ENCODE assay signal across 9 mouse cellular contexts in genomic region chr10:79936911-79937441, GRCm38 (mm10). TPM values are rescaled to one million over a fixed set of nuclear protein-coding genes. Genes with fewer than 3 reads are reported as not detected.
A peak's percentile ranks its signal among the peaks of the same experiment; 100 is the strongest.
DNase-seq lines count a peak whose midpoint lies in the region; ATAC-seq and TF ChIP-seq lines count a peak whose summit lies in the region.
"Had no signal": no experiment of that assay in that cellular context is flagged by ENCODE, and none has a peak within 500 bp of the region (broad histone marks: within the 10 kb centered on the region; RNA-seq: fewer than 3 reads in every experiment).

No protein-coding gene starts in this region.

- TF ChIP-seq POLR2A in limb, embryonic 14.5 days (IDR thresholded peaks at IDR 0.05; ENCODE audit: borderline replicate concordance, extremely low read depth, insufficient read depth, insufficient read length), result no peak

- intact Hi-C loops in heart, postnatal 25 days (cut with DNase I), result no loop called here
- intact Hi-C loops in left cerebral cortex, postnatal 14 days (cut with DNase I), result no loop called here

- H3K27me3 ChIP-seq in embryonic facial prominence, embryonic 15.5 days, result no peaks in the 10 kb centered on the region
- H3K27me3 ChIP-seq in limb, embryonic 14.5 days (ENCODE audit: control insufficient read depth, insufficient read depth, low read length), result no peaks in the 10 kb centered on the region
- H3K27me3 ChIP-seq: embryonic facial prominence, embryonic 12.5 days had no signal

- peak; percentile 92 for DNase-seq in CD4-positive, CD25-positive, alpha-beta regulatory T cell, adult 2 months (ENCODE audit: low read depth, low spot score)
- DNase-seq in adrenal gland, adult (ENCODE audit: inconsistent age in 2 of 2, low spot score in 1 of 2), result peak; percentile 91 to 97
- peak; percentile 63 for DNase-seq in heart, postnatal 25 days (ENCODE audit: low spot score)
- DNase-seq in limb, embryonic 14.5 days (ENCODE audit: low spot score), result no peak
- peak; percentile 62 to 71 for DNase-seq in thymus, postnatal 36 days
- no peak for DNase-seq in left cerebral cortex, postnatal 14 days (ENCODE audit: low spot score in 2 of 2)

- 49% methylated on average over 27 of the region's 27 CpGs for WGBS in embryonic facial prominence, embryonic 15.5 days
- 68% methylated on average over 25 of the region's 27 CpGs for WGBS in limb, embryonic 14.5 days

- H3K27ac ChIP-seq in embryonic facial prominence, embryonic 15.5 days (replicated peaks), result peak overlapping the region; percentile 56; the same call in 1 of the 2 replicates
- 0 out of 2 replicates have a peak overlapping the region, but pooled peaks have one; percentile 22 for H3K27ac ChIP-seq in limb, embryonic 14.5 days (replicated peaks; ENCODE audit: low read depth, low read length)
- H3K27ac ChIP-seq: embryonic facial prominence, embryonic 12.5 days had no signal

- ATAC-seq in embryonic facial prominence, embryonic 15.5 days (ENCODE audit: insufficient number of reproducible peaks, low FRiP score, low TSS enrichment, low read depth), result 0 out of 2 replicates have a peak, but pooled peaks have one; percentile 5
- ATAC-seq in limb, embryonic 14.5 days (ENCODE audit: low FRiP score, low read depth), result no peak
- ATAC-seq in monocyte, adult 5-6 weeks (replicated peaks; ENCODE audit: insufficient number of reproducible peaks, low FRiP score, low TSS enrichment, poor library complexity, severe bottlenecking), result peak; percentile 57

- H3K9me3 ChIP-seq in embryonic facial prominence, embryonic 15.5 days (replicated peaks), result no peaks in the 10 kb centered on the region
- H3K9me3 ChIP-seq in limb, embryonic 14.5 days (ENCODE audit: control insufficient read depth, low read length), result no peaks in the 10 kb centered on the region
- H3K9me3 ChIP-seq: embryonic facial prominence, embryonic 12.5 days had no signal

- H3K9ac ChIP-seq in embryonic facial prominence, embryonic 15.5 days, result no peak overlapping the region
- H3K9ac ChIP-seq in limb, embryonic 14.5 days (ENCODE audit: low read depth, low read length, severe bottlenecking), result no peak overlapping the region
- H3K9ac ChIP-seq: embryonic facial prominence, embryonic 12.5 days had no signal

- no peak overlapping the region for H3K4me3 ChIP-seq in embryonic facial prominence, embryonic 15.5 days (replicated peaks)
- H3K4me3 ChIP-seq in limb, embryonic 14.5 days (replicated peaks; ENCODE audit: low read length), result no peak overlapping the region
- H3K4me3 ChIP-seq: embryonic facial prominence, embryonic 12.5 days had no signal

- H3K36me3 ChIP-seq in embryonic facial prominence, embryonic 15.5 days, result peaks cover 37% of the 10 kb centered on the region
- peaks cover 49% of the 10 kb centered on the region for H3K36me3 ChIP-seq in limb, embryonic 14.5 days (ENCODE audit: control insufficient read depth, insufficient read depth, low read length)

- peaks cover 70% of the 10 kb centered on the region for H3K4me1 ChIP-seq in embryonic facial prominence, embryonic 15.5 days
- peaks cover 27% of the 10 kb centered on the region for H3K4me1 ChIP-seq in limb, embryonic 14.5 days (ENCODE audit: control insufficient read depth, insufficient read depth, low read length)

- H3K4me2 ChIP-seq in embryonic facial prominence, embryonic 15.5 days (replicated peaks), result 0 out of 2 replicates have a peak overlapping the region, but pooled peaks have one; percentile 4
- no peak overlapping the region for H3K4me2 ChIP-seq in limb, embryonic 14.5 days (replicated peaks; ENCODE audit: low read depth, low read length, severe bottlenecking)
- H3K4me2 ChIP-seq: embryonic facial prominence, embryonic 12.5 days had no signal

RNA-seq across cellular contexts. Expression of gene Arid3a, which starts 10.1 kb away (rescaled TPM):
- 6.6 and 7.0 TPM in 2 replicates for polyA plus RNA-seq in embryonic facial prominence, embryonic 15.5 days (2015; fragmentation: Nextera tagmentation; extraction: Ambion mirVana)
- 1 to 10 TPM; 1.9 to 2.0 TPM for total RNA-seq in heart, postnatal 25 days (2021)
- polyA plus RNA-seq in limb, embryonic 14.5 days (2012; rRNA removed), result 8.6 and 12.6 TPM in 2 replicates
- 4.8 and 5.0 TPM in 2 replicates for polyA plus RNA-seq in limb, embryonic 14.5 days (2014; fragmentation: Nextera tagmentation; extraction: Ambion mirVana)
- 35.3 to 38.9 TPM (median 36.8 TPM) in 3 replicates for total RNA-seq in monocyte, adult 5-6 weeks (2017)
- total RNA-seq in left cerebral cortex, postnatal 14 days (2021), result 1 to 10 TPM; 5.4 to 7.0 TPM

RNA-seq across cellular contexts. Expression of gene R3hdm4, which starts 16.0 kb away (rescaled TPM):
- polyA plus RNA-seq in embryonic facial prominence, embryonic 15.5 days (2015; fragmentation: Nextera tagmentation; extraction: Ambion mirVana), result 179 and 181 TPM in 2 replicates
- total RNA-seq in heart, postnatal 25 days (2021), result 10 to 100 TPM; 81.1 to 82.9 TPM
- 158 and 219 TPM in 2 replicates for polyA plus RNA-seq in limb, embryonic 14.5 days (2012; rRNA removed)
- 141 and 152 TPM in 2 replicates for polyA plus RNA-seq in limb, embryonic 14.5 days (2014; fragmentation: Nextera tagmentation; extraction: Ambion mirVana)
- 23.4 to 53.8 TPM (median 35.4 TPM) in 3 replicates for total RNA-seq in monocyte, adult 5-6 weeks (2017)
- total RNA-seq in left cerebral cortex, postnatal 14 days (2021), result 100 to 1,000 TPM; 438 to 440 TPM

RNA-seq across cellular contexts. Expression of gene Kiss1r, which starts 20.2 kb away (rescaled TPM):
- polyA plus RNA-seq in embryonic facial prominence, embryonic 15.5 days (2015; fragmentation: Nextera tagmentation; extraction: Ambion mirVana), result 1.1 and 1.4 TPM in 2 replicates
- under 1 TPM; 0.14 to 0.18 TPM for total RNA-seq in heart, postnatal 25 days (2021)
- 2.5 and 2.8 TPM in 2 replicates for polyA plus RNA-seq in limb, embryonic 14.5 days (2012; rRNA removed)
- polyA plus RNA-seq in limb, embryonic 14.5 days (2014; fragmentation: Nextera tagmentation; extraction: Ambion mirVana), result 0.17 and 0.26 TPM in 2 replicates
- total RNA-seq in monocyte, adult 5-6 weeks (2017), result 0.39 TPM in 1 of 3 replicates, not detected in the others
- 1 to 10 TPM; 5.7 to 7.6 TPM for total RNA-seq in left cerebral cortex, postnatal 14 days (2021)

RNA-seq across cellular contexts. Expression of gene Wdr18, which starts 23.0 kb away (rescaled TPM):
- 84.7 and 90.6 TPM in 2 replicates for polyA plus RNA-seq in embryonic facial prominence, embryonic 15.5 days (2015; fragmentation: Nextera tagmentation; extraction: Ambion mirVana)
- total RNA-seq in heart, postnatal 25 days (2021), result 10 to 100 TPM; 20.5 to 30.1 TPM
- 58.7 and 78.5 TPM in 2 replicates for polyA plus RNA-seq in limb, embryonic 14.5 days (2012; rRNA removed)
- polyA plus RNA-seq in limb, embryonic 14.5 days (2014; fragmentation: Nextera tagmentation; extraction: Ambion mirVana), result 99.8 and 106 TPM in 2 replicates
- 7.8 to 14.2 TPM (median 8.8 TPM) in 3 replicates for total RNA-seq in monocyte, adult 5-6 weeks (2017)
- total RNA-seq in left cerebral cortex, postnatal 14 days (2021), result 10 to 100 TPM; 45.3 to 46.5 TPM

RNA-seq across cellular contexts. Expression of gene Gm26602, which starts 26.3 kb away (rescaled TPM):
- 5.2 TPM in 1 of 2 replicates, not detected in the other for polyA plus RNA-seq in embryonic facial prominence, embryonic 15.5 days (2015; fragmentation: Nextera tagmentation; extraction: Ambion mirVana)
- total RNA-seq in heart, postnatal 25 days (2021), result not detected
- polyA plus RNA-seq in limb, embryonic 14.5 days (2012; rRNA removed), result not detected in 2 replicates
- polyA plus RNA-seq in limb, embryonic 14.5 days (2014; fragmentation: Nextera tagmentation; extraction: Ambion mirVana), result 6.6 TPM in 1 of 2 replicates, not detected in the other
- not detected in 3 replicates for total RNA-seq in monocyte, adult 5-6 weeks (2017)
- total RNA-seq in left cerebral cortex, postnatal 14 days (2021), result not detected

Comparison
In these comparisons a context has a peak if more than half of its experiments do, and no peak if none do; other contexts are left out.
1. DNase-seq: peak in CD4-positive, CD25-positive, alpha-beta regulatory T cell, adult 2 months (single experiment), adrenal gland, adult (2 of 2), heart, postnatal 25 days (single experiment) and thymus, postnatal 36 days (2 of 2); none in limb, embryonic 14.5 days (single experiment) and left cerebral cortex, postnatal 14 days (0 of 2).